Mouse (Mus musculus) ES-E14 (cell line): Measurements from ENCODE around the gene Maff.

Experiments used
- CHD2 ChIP-seq: IDR thresholded peaks from 2 replicates; pipeline ENCODE4 v1.6.1; 2014; ENCODE audit warnings: mild to moderate bottlenecking, low read depth, low read length, inconsistent platforms
- HCFC1 ChIP-seq: IDR thresholded peaks from 2 replicates; pipeline ENCODE4 v1.6.1; 2012; ENCODE audit warnings: low read length, inconsistent platforms, borderline replicate concordance; ENCODE audit not compliant: insufficient read depth
- MAFK ChIP-seq: IDR thresholded peaks from 2 replicates; pipeline ENCODE4 v1.6.1; 2014; ENCODE audit warnings: mild to moderate bottlenecking, low read depth, low read length, inconsistent platforms; ENCODE audit not compliant: insufficient read depth
- ZC3H11A ChIP-seq: IDR thresholded peaks from 2 replicates; pipeline ENCODE4 v1.6.1; 2012; ENCODE audit warnings: low read depth, mild to moderate bottlenecking, inconsistent platforms, low read length, borderline replicate concordance
- ZNF384 ChIP-seq: IDR thresholded peaks from 2 replicates; pipeline ENCODE4 v1.6.1; 2012; ENCODE audit warnings: low read depth, low read length, inconsistent platforms

- TF ChIP-seq ZNF384 = no peak
- no peak for TF ChIP-seq MAFK
- no peak for TF ChIP-seq CHD2
- no peak for TF ChIP-seq ZC3H11A
- TF ChIP-seq HCFC1 = no peak
Observed at GRCm38 (mm10) chr15:79329346-79329978, 17.0 kb upstream of the Maff start.
